Mouse (Mus musculus) regulatory T cell (primary cell): Measurements from ENCODE around the gene Thy1.

Experiments
- in situ Hi-C: fragments of 300-600 bp; cut with MboI, MseI; formaldehyde crosslinking; loops from one replicate; pipeline ENCODE4 v1.15.1; 2025; ENCODE audit warnings: high pct_unique_total_duplicates

The Thy1 gene

DNA sequence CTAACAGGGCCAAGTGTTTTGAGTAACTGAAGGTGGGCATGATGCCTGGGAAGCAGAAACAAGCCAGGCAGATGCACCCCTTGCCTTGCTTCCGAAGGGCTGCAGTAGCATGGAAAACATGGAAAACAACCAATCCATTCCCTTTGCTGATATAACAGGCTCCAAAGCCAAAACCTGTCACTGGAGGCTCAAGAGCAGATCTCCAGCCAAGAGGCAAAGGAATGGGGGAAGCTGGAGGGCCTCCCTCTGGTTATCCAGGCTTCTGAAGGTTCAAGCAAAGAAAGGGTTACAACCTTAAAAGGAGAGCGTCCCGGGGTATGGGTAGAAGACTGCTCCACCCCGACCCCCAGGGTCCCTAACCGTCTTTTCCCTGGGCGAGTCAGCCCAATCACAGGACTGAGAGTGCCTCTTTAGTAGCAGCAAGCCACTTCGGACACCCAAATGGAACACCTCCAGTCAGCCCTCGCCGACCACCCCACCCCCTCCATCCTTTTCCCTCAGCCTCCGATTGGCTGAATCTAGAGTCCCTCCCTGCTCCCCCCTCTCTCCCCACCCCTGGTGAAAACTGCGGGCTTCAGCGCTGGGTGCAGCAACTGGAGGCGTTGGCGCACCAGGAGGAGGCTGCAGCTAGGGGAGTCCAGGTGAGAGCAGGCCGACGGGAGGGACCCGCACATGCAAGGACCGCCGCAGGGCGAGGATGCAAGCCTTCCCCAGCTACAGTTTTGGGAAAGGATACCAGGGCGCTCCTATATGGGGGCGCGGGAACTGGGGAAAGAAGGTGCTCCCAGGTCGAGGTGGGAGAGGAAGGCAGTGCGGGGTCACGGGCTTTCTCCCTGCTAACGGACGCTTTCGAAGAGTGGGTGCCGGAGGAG is at the start of gene Thy1:
Gene Thy1 (plus strand): TSS at position 549 of the 872 bp plus-strand sequence.
- in situ Hi-C loops: loop anchor here (5.0 kb wide), 1 partner anchor 939 kb away; the partner anchor contains the start of genes Cd3d and Cd3g

DNA sequence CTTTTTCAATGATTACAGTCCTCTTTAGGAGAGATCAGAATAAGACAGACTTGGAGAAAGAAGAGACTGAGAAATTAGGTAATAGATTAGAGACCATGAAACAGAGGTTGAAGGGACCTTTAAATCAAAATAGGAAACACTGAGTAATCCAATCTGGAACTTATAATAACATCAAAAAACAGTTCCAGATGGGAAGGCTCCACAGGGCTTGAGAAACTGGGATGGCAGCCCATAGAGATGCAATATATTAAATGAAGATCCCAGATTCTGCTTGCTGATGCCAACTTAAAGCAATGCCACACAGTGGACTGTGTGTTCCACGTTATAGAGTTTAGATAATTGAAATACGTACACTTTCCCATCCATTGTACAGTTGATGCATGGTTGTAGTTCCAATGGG is 45.5 kb upstream of the Thy1 start:
- in situ Hi-C loops: no loop called here

DNA sequence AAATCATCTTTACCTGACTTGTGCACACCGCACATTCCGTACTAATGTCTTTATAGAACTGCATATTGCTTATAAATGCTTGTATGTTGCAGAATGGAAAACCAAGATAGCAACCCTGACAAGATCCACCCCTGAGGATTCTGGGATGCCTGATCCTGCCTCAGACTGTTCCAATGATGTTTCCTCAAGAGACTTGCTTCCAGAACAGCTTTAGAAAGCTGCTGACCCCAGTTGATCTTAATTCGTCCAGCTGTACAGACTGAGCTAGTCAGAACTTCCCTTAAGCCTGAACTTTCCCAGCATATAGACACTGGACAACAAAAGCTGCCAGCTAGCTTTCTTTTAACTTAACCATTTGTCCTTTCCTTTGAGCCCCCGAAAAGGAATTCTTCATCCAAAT is 44.3 kb upstream of the Thy1 start:
- in situ Hi-C loops: no loop called here

DNA sequence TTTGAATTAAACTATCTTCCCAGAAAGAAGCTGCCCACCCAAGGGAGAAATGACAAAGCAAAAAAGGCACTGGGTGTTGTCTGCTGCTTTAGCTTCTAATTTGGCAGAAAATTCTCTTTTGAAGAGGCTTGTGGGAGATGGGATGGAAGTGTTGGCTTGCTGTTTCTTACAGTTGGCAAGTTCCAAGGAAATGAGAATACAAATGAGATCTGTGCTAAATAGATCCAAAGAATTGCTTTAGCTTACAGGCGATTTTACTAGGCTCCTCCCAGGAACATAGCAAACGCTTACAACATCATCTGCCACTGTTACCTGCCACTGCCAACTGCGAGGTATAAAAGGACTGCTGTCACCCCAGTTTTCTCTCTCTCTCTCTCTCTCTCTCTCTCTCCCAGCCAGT is 38.8 kb upstream of the Thy1 start:
- in situ Hi-C loops: no loop called here

DNA sequence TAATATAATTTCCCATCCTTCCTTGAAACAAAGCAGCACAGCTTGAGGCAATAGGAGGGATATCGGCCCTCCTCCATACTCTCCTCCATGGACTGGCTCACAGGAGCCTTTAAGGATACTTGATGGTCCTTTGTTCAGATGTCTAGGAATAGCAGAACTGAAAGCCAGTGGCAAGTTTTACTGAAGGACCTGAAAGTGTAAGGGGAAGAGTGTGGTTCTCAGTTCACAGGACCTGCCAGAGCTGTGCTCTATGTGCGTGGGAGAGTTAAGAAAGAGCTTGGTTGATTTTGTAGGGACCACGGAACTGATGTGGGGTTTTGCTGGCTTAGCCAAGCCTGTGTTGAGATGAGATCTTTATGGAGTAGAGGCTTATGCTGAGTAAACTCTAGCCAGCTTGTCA is 37.9 kb upstream of the Thy1 start:
- in situ Hi-C loops: no loop called here

DNA sequence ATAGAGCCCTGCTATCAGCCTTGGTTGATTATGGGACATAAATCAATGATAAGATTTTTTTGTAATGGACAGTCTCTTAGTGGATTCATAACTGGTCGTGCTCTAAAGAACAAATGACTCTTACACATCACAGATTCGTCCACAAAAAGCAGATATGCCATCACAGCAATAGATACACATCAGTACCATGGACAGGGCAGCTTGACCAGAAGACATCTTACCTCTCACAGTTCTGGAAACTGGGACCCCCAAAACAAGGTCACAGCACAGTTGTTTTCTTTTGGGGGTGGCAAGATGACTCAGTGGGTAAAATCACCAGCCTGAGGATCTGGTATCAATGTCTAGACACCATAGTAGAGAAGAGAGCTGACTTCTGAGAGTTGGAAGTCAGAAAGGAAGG is 35.9 kb upstream of the Thy1 start:
- in situ Hi-C loops: no loop called here

DNA sequence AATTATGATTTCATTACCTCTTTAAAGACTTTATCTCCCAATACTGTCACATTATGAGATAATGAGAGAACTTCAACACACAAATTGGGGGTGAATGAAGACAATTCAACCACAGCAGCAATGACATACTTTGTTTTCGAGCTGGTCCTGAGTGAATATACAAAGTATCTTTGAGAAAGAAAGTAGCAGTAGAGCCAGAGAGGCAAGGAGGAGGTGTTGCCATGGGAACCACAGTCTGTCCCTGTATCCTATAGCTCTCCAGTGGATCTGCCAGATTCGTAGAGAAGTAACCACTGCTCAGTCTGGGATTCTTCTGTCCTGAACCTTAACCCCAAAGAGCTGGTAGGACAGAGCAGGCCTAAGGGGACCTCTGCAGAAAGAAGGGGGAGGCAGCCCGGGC is 35.2 kb upstream of the Thy1 start:
- in situ Hi-C loops: no loop called here

DNA sequence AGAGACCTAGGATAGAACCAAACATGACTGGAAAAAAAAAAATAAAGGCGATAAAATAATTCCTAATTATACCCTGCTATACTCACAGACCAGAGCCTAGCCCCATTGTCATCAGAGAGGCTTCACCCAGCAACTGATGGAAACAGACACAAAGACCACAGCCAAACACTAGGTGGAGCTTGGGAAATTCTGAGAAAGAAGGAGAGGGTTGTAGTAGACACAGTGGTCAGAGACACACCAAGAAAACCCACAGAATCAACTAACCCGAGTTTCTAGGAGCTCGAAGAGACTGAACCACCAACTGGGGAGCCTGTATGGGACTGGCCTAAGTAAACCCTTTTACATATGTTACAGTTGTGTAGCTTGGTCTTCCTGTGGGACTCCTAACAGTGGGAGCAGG is 32.3 kb upstream of the Thy1 start:
- in situ Hi-C loops: loop anchor here (5.0 kb wide), 1 partner anchor 36 kb away; no protein-coding TSS in a partner anchor

DNA sequence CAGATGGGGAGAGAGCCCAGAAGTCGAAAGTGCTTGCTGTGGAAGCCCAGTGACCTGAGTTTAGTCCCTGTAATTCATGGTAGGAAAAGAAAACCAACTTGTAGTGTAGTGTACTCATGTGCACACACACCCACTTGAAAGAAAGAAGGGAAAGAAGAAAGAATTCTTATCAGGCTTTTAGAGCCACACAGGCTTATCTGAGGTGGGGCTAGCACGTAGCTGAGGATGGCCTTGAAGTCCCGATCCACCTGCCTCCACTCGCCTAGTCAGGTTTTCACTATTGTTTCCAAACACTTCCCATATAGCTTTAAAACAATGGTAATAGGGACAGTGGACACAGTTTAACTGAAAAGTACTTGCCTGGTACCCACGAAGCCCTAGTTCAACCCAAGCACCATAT is 31.5 kb upstream of the Thy1 start:
- in situ Hi-C loops: loop anchor here (5.0 kb wide), 1 partner anchor 36 kb away; no protein-coding TSS in a partner anchor

DNA sequence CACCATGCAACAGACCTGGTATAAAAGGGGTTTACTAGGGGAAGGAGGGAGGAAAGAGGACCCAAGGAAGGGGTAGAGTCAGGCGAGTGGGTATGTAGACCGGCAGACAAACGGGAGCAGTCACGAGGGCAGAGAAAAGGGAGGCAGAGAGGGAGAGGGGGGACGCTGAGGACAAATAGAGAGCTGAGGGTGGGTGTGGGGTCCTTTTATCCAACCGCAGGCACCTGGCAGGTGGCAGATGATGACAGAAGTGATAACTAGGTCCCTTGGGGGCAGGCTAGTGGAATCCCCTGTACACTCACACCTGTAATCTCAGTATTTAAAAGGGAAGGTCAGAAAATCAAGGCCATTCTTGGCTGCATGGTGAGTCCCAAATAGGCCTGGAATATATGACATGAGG is 31.0 kb upstream of the Thy1 start:
- in situ Hi-C loops: loop anchor here (5.0 kb wide), 1 partner anchor 35 kb away; no protein-coding TSS in a partner anchor

DNA sequence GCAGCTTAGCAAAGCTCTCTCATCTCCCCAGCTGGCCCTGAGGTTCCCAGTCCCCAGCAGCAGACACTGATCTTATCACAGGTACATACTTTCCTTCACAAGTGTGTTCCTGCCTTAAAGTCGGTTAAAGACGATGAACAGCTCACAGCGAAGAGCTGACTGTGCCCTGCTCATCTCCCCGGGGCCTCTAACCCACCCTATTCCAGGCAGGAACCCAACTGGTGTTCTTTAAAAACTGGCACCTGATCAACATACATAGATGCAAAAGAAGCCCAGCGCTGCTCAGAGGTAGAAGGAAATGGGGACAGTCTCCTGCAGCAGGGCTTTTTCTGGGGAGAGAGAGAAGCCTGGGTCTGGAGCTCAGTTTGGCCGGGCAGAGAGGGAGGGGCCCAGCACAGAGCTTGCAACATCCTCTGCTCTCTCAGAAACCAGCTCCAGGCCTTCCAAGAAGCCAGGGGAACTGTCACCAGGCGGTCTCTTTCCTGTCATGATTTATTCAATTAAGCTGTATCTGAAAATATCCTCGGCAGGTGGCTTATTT is 30.4 kb upstream of the Thy1 start:
- in situ Hi-C loops: loop anchor here (5.0 kb wide), 1 partner anchor 34 kb away; no protein-coding TSS in a partner anchor

DNA sequence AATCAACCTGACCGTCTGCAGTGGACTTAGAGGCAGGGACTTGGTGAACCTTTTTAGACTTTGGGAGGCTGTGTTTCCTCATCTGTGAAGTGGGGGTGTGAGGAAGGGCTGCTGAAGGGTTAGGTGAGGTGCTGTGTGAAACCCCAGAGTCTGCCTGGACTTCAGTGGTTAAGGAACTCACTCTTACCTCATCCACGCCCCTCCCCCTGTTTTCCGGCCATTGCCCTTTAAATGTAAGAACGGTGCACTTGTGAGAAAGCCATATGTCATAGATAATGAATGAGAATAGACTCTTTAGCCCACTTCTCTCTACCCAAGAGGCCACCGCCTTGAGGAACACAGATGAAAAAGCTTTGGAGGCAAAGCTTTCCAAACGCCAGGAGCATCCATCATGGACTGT is 29.4 kb upstream of the Thy1 start:
- in situ Hi-C loops: loop anchor here (5.0 kb wide), 1 partner anchor 34 kb away; no protein-coding TSS in a partner anchor

DNA sequence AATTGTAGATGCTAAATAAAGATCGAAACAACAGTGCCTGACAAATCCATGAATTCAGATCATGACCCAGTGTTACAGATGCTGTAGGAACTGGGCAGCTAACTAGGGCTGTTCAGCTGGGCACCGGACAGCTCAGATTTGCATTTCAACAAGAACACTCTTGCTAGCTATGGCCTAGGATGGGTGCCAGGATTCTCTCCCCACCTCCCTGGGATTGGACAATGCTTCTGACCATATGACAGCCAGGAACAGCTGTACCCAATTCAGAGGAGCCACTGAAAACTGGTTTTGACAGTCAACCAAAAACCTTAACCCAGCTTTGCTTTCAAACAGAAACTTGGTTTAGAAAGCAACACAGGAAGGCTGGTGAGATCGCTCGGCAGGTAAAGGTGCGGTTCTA is 26.9 kb upstream of the Thy1 start:
- in situ Hi-C loops: no loop called here

DNA sequence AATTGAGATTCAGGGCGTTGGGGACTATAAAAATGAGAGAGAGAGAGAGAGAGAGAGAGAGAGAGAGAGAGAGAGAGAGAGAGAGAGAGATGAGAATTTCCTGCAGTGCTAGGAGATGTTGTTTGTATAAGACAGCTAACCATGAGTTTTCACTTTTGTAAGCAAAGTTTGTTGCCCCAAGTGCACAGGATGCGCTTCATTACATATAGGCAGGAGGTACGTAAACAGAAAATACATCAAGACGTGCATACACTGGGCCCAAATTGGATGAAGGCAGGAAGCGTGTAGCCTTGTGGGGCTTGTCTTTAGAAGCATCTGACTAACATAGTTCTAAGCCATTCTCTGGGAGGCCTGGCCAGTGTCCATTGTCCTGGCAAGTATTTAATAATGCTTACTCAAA is 25.3 kb upstream of the Thy1 start:
- in situ Hi-C loops: no loop called here

DNA sequence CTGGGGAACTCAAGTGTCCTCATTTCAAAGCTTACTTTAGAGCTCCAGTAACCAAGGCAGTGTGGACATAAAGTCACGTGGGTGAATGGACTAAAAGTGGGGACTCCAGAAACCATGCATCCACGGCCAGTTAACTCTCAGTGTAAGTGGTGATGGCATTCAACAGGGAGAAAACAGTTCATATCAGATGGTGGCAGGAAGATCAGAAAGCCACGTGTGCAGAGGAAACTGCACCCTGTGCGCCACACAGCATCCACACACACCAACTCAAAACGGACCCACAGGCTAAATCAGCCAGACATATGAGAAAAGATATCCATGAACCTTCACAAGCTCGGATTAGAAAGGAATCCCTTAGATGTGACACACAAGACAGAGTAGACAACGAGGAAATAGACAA is 23.2 kb upstream of the Thy1 start:
- in situ Hi-C loops: no loop called here

DNA sequence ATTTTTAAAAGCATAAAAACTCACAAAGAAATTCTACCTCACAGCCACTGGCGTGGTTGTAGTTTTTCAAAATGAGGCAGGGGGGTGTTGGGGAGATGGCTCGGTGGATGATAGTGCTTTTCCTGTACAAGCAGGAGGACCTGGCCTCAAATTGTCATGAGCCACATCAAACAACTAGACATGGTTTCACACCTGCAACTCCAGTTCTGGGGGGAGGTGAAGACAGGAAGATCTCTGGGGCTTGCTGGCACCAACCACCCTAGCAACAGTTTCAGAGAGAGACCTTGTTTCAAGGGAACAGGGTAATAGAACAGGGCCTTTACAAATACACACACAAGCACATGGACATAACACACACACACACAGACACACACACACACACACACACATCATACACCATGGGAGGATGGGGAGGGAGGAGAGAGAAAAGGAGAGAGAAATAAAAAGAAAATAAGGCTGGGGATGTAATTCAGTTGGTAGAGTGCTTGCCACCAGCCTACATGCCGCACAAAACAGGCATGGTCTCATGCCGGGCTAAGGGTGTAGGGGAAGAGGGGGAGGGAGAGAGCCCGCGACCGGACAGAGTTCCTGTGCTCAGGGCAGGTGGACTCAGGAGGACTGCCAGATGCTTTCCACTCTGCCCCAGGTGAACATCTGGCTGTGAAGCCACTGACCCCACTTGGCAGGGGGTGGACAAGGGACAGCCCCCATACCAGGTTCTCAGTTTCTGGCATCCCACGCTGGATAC is 20.9 kb upstream of the Thy1 start:
- in situ Hi-C loops: no loop called here

DNA sequence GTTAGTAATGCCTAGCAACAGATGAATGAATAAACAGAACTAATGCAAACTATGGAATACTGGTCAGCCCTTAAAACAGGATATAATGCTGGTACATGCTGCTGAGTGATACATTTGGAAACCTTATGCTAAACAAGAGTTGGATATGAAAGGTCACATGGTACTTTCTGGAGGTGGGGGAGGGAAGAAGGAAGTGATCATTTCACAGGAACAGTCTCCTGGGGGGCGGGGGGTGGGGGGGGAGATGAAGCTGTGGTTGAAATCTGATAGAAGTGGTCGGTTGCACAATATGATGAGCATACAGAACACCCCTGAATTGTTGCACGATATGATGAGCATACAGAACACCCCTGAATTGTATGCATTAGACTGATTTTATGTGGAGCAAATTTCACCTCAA is 19.1 kb upstream of the Thy1 start:
- in situ Hi-C loops: no loop called here

DNA sequence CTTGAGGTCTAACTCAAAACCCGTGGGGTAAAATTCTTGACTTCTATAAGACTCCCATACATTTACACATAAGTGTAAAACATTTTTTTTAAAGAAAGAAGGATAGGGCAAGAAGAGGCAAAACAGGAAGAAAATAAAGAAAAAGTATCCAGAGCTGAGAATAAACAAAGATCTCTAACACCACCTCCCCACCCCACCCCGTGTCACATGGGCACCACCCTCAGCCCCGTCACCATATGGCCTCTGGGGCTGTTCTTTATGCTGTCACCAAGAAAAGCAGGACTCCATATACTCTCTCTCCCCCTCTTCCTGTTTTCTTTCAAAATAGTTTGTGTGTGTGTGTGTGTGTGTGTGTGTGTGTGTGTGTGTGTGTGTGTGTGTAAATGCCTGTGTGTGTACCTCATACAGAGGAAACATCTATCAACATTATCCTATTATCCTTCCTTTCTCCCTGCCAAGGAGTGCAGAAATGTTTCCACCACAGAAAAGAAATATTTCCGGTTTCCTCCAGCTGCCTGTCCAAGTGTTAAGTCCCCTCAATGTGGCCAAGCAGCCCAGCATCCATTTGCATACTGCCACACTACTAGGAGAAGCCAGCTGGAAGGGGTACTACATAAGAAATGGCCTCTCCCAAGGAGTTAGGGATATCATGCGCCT is 13.5 kb upstream of the Thy1 start:
- in situ Hi-C loops: no loop called here

DNA sequence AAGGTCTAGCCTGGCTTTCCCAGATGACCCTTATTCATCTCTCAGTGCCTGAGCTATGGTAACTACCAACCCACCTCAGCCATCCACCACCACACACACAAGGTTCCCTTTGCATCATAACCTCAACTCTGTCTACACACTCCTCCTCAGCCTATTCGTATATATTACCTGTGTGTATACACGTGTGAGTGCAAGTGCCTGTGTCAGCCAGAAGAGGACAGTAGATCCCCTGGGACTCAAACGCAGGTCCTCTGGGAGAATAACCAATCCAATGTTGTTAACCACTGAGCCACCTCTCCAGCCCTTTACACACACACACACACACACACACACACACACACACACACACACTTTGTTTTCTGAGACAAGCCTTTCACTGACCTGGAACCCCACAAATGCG is 12.5 kb upstream of the Thy1 start:
- in situ Hi-C loops: no loop called here

DNA sequence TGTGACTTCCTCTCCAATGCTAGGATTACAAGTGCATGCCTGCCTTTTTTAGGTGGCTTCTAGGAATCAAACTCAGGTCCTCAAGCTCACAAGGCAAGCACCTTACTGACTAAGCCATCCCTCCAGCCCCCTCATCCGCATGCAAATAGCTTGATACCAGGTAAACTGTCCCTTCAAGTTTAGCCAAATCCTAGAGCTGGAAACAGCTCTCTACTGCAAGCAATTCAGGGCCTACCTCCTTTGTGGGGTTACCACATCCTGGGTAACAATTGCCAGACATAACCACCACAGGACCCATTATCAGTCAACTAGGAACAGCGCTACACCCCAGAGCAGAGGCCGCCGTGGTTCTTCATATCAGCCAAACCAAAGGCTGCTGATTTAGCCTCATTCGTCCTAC is 12.1 kb upstream of the Thy1 start:
- in situ Hi-C loops: no loop called here

DNA sequence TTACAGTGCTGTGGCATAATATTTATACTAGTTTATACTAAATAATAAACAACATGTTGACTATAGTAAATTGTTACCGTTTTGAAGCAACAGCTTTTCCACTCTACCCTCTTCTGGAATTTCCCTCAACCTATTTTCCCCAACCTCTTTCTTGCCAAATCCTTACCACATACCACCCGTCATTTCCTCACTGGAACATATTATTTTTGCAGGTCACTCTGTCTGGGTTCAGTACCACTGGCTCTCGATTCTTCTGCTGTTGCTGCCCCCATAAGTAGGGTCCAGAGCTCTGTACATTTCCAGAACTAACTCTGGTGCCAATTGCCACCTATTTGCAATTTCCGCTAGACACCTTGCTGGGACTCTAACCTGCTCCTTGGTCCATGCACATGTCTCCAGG is 11.2 kb upstream of the Thy1 start:
- in situ Hi-C loops: no loop called here

DNA sequence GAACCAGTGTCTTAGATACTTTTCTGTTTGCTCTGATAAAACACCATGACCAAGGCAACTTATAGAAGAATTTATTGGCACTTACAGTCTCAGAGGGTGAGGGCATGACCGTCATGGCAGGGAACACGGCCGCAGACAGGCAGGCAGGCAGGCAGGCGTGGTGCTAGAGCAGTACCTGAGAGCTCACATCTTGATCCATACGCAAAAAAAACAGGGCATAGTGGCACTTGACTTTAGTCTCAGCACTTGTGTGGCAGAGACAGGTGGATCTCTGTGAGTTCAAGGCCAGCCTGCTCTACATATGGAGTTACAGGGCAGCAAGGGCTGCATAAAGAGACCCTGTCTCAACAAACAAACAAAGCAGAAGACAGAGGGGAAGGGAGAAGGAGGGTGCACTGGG is 9.9 kb upstream of the Thy1 start:
- in situ Hi-C loops: no loop called here
